Mouse (Mus musculus): Measurements from ENCODE around the gene Cyp27b1. TPM values are rescaled to one million over a fixed set of nuclear protein-coding genes. Genes with fewer than 3 reads are reported as not detected.

The Cyp27b1 gene
- polyA plus RNA-seq, 1 experiment = 0.63 TPM

DNA sequence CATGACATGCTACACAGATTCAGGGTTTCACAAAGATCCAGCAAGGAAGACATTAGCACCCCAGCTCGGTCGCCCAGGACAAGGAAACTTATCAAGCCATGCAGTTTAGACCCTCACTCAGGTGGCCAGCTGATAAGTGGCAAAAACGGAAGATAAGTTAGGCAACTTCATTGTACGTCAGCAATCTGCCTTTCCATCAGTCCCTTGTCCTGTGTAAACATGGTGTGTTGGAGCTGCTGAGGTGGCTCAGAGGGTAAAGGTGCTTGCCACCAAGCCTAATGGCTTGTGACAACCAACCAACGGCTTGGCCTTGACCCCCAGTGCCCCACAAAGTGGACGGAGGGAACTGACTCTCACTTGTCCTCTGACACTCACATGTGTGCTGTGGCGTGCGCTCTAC is 52.4 kb downstream of the Cyp27b1 start:
- no peak for TF ChIP-seq CTCF (IDR thresholded peaks at IDR 0.05; ENCODE audit: borderline replicate concordance, extremely low read depth, insufficient read depth, insufficient read length)
- TF ChIP-seq POLR2A (IDR thresholded peaks at IDR 0.05; ENCODE audit: borderline replicate concordance, extremely low read depth, insufficient read depth, insufficient read length, poor library complexity, severe bottlenecking) = no peak
- DNase-seq (ENCODE audit: low read depth) = no peak

DNA sequence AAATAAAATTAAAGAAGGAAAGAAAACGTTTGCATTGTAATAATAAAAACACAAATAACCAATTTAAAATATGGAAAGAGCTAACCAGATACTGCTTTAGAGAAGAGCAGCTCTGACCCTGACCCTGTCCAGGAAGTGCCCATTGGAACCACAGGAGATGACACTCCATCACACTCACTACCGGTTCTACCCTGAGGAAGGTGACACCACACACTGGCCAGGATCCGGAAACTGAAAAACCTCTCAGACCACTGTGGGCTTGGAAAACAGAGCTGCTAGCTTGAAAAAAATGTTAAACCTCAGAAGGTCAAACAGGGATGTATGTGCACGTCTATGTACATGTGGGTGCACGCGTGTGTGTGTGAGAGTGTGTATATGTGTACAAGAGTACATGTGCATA is 53.1 kb downstream of the Cyp27b1 start:
- TF ChIP-seq CTCF (IDR thresholded peaks at IDR 0.05; ENCODE audit: borderline replicate concordance, extremely low read depth, insufficient read depth, insufficient read length) = no peak
- no peak for TF ChIP-seq POLR2A (IDR thresholded peaks at IDR 0.05; ENCODE audit: borderline replicate concordance, extremely low read depth, insufficient read depth, insufficient read length, poor library complexity, severe bottlenecking)
- no peak for DNase-seq (ENCODE audit: low read depth)

Other genes starting within 250 kb of the Cyp27b1 start
- gene Atp23, start 146.9 kb upstream of the Cyp27b1 start, polyA plus RNA-seq (2012; rRNA removed) = 8.6 and 9.6 TPM in 2 replicates
- 73.2 and 79.8 TPM in 2 replicates for gene Ctdsp2, start 69.5 kb upstream of the Cyp27b1 start, polyA plus RNA-seq (2012; rRNA removed)
- 0.28 and 1.7 TPM in 2 replicates for gene Avil, start 47.5 kb upstream of the Cyp27b1 start, polyA plus RNA-seq (2012; rRNA removed)
- gene Tsfm, start 17.4 kb upstream of the Cyp27b1 start, polyA plus RNA-seq (2012; rRNA removed) = 41.2 and 52.3 TPM in 2 replicates
- gene Mettl1, start 6.8 kb upstream of the Cyp27b1 start, polyA plus RNA-seq (2012; rRNA removed) = 15.8 and 19.4 TPM in 2 replicates
- gene Eef1akmt3, start 6.7 kb upstream of the Cyp27b1 start, polyA plus RNA-seq (2012; rRNA removed) = 0.19 and 0.40 TPM in 2 replicates
- gene March9, start 11.9 kb downstream of the Cyp27b1 start, polyA plus RNA-seq (2012; rRNA removed) = 35.9 and 51.7 TPM in 2 replicates
- gene Cdk4, start 15.3 kb downstream of the Cyp27b1 start, polyA plus RNA-seq (2012; rRNA removed) = 871 and 1,231 TPM in 2 replicates
- 96.5 and 115 TPM in 2 replicates for gene Tspan31, start 22.0 kb downstream of the Cyp27b1 start, polyA plus RNA-seq (2012; rRNA removed)
- gene Agap2, start 27.0 kb downstream of the Cyp27b1 start, polyA plus RNA-seq (2012; rRNA removed) = 113 and 151 TPM in 2 replicates
- gene Os9, start 72.9 kb downstream of the Cyp27b1 start, polyA plus RNA-seq (2012; rRNA removed) = 71.3 and 93.8 TPM in 2 replicates
- 48.7 and 72.4 TPM in 2 replicates for gene B4galnt1, start 117.0 kb downstream of the Cyp27b1 start, polyA plus RNA-seq (2012; rRNA removed)
- 1.1 and 2.6 TPM in 2 replicates for gene Slc26a10, start 132.4 kb downstream of the Cyp27b1 start, polyA plus RNA-seq (2012; rRNA removed)
- gene Arhgef25, start 141.8 kb downstream of the Cyp27b1 start, polyA plus RNA-seq (2012; rRNA removed) = 66.7 and 98.2 TPM in 2 replicates
- gene Dtx3, start 147.5 kb downstream of the Cyp27b1 start, polyA plus RNA-seq (2012; rRNA removed) = 405 and 652 TPM in 2 replicates
- 20.2 and 24.7 TPM in 2 replicates for gene Pip4k2c, start 163.3 kb downstream of the Cyp27b1 start, polyA plus RNA-seq (2012; rRNA removed)
- 97.5 and 134 TPM in 2 replicates for gene Kif5a, start 215.1 kb downstream of the Cyp27b1 start, polyA plus RNA-seq (2012; rRNA removed)
- gene Dctn2, start 218.1 kb downstream of the Cyp27b1 start, polyA plus RNA-seq (2012; rRNA removed) = 326 and 373 TPM in 2 replicates
- gene Mbd6, start 240.8 kb downstream of the Cyp27b1 start, polyA plus RNA-seq (2012; rRNA removed) = 39.2 and 67.3 TPM in 2 replicates

Measured in brain, embryonic 14.5 days (tissue).